Mouse (Mus musculus) embryonic facial prominence, embryonic 11.5 days (tissue): ENCODE data around the gene Zfp970. TPM values are rescaled to one million over a fixed set of nuclear protein-coding genes. Genes with fewer than 3 reads are reported as not detected.
"Not testable (repeated sequence)": the region's sequence is repeated elsewhere in the genome, so short reads cannot be mapped to it uniquely, and the experiment has no call there.

Experiments
- ATAC-seq: fragments of 200-750 bp; cut with Nextera tagmentation; replicated peaks from 2 replicates; pipeline ENCODE4 v1.8.0; 2017; ENCODE audit warnings: low read depth; ENCODE audit not compliant: insufficient number of reproducible peaks, low FRiP score, low TSS enrichment
- DNase-seq: peaks from one replicate; pipeline ENCODE4 v3.0.0-alpha.2; 2015; ENCODE audit warnings: low spot score
- H3K27ac ChIP-seq: fragments of 300-500 bp; sonication (generic); replicated peaks from 2 replicates; pipeline ENCODE4 v1.5.1; 2014; ENCODE audit warnings: mild to moderate bottlenecking, low read depth, low read length, control low read depth
- H3K27me3 ChIP-seq: fragments of 300-500 bp; sonication (generic); 2 replicates; pipeline ENCODE4 v1.6.1; 2014; ENCODE audit warnings: mild to moderate bottlenecking, low read length, moderate library complexity, mixed read lengths; ENCODE audit not compliant: control insufficient read depth, insufficient read depth
- H3K36me3 ChIP-seq: fragments of 300-500 bp; sonication (generic); replicated peaks from 2 replicates; pipeline ENCODE4 v1.6.1; 2014; ENCODE audit warnings: low read depth, mild to moderate bottlenecking, low read length, moderate library complexity, mixed read lengths; ENCODE audit not compliant: control insufficient read depth, insufficient read depth
- H3K4me1 ChIP-seq: fragments of 300-500 bp; sonication (generic); 2 replicates; pipeline ENCODE4 v1.6.1; 2014; ENCODE audit warnings: low read length, mixed read lengths; ENCODE audit not compliant: control insufficient read depth, insufficient read depth
- H3K4me2 ChIP-seq: fragments of 300-500 bp; sonication (generic); 2 replicates; pipeline ENCODE4 v1.6.1; 2014; ENCODE audit warnings: low read depth, mild to moderate bottlenecking, control low read depth, low read length, moderate library complexity
- H3K4me3 ChIP-seq: fragments of 300-500 bp; sonication (generic); 2 replicates; pipeline ENCODE4 v1.5.1; 2014; ENCODE audit warnings: low read depth, low read length, control low read depth
- H3K9ac ChIP-seq: fragments of 300-500 bp; sonication (generic); replicated peaks from 2 replicates; pipeline ENCODE4 v1.6.1; 2014; ENCODE audit warnings: mild to moderate bottlenecking, control low read depth, low read length
- H3K9me3 ChIP-seq: fragments of 300-500 bp; sonication (generic); replicated peaks from 2 replicates; pipeline ENCODE4 v1.6.1; 2016; ENCODE audit warnings: mild to moderate bottlenecking, low read length, inconsistent platforms, mixed read lengths; ENCODE audit not compliant: control insufficient read depth
- WGBS: fragments of 180-500 bp; shearing (Covaris S2); extraction: QIAGEN DNeasy Blood & Tissue Kit; methylation state at CpG from one replicate; pipeline ENCODE4 v1.1.7; 2014; 5-methylcytosine and 5-hydroxymethylcytosine counted together
- polyA plus RNA-seq: library from polyadenylated mRNA; unstranded; fragments of >200 nt; fragmentation: Nextera tagmentation; extraction: Ambion mirVana; gene quantifications from 2 replicates; pipeline ENCODE4 v1.2.1, GENCODE M21; 2014

Gene Zfp970
- polyA plus RNA-seq, 1 experiment from 2014 or later = 17.5 TPM

- H3K9me3 ChIP-seq, H3K4me3 ChIP-seq, H3K4me2 ChIP-seq, H3K4me1 ChIP-seq, ATAC-seq, H3K27me3 ChIP-seq, H3K9ac ChIP-seq, H3K27ac ChIP-seq, H3K36me3 ChIP-seq, DNase-seq: not testable (repeated sequence)
- 78% methylated on average over 4 of the region's 4 CpGs for whole genome bisulfite sequencing
Measured at GRCm38 (mm10) chr2:177511381-177511780, 46.8 kb downstream of the Zfp970 start.

GRCm38 (mm10) chr2:177511972-177512371 is 47.4 kb downstream of the Zfp970 start:
- WGBS = 91% methylated on average over 3 of the region's 3 CpGs
- not testable (repeated sequence) for H3K4me1 ChIP-seq, ATAC-seq, H3K4me3 ChIP-seq, H3K9me3 ChIP-seq, H3K36me3 ChIP-seq, DNase-seq, H3K27me3 ChIP-seq, H3K9ac ChIP-seq, H3K4me2 ChIP-seq, H3K27ac ChIP-seq

- H3K36me3 ChIP-seq, H3K9me3 ChIP-seq, H3K4me1 ChIP-seq, H3K4me3 ChIP-seq, H3K9ac ChIP-seq, H3K27me3 ChIP-seq, H3K27ac ChIP-seq, ATAC-seq, DNase-seq, H3K4me2 ChIP-seq: not testable (repeated sequence)
- 92% methylated on average over 4 of the region's 4 CpGs for WGBS
Measured at GRCm38 (mm10) chr2:177513991-177514479, 49.5 kb downstream of the Zfp970 start.

GRCm38 (mm10) chr2:177517746-177518145 is 53.2 kb downstream of the Zfp970 start:
- H3K4me2 ChIP-seq, H3K9ac ChIP-seq, H3K27me3 ChIP-seq, H3K4me3 ChIP-seq, ATAC-seq, H3K36me3 ChIP-seq, H3K9me3 ChIP-seq, H3K4me1 ChIP-seq, DNase-seq, H3K27ac ChIP-seq: not testable (repeated sequence)
- 87% methylated on average over 9 of the region's 9 CpGs for WGBS

- H3K36me3 ChIP-seq, H3K9ac ChIP-seq, H3K4me3 ChIP-seq, H3K9me3 ChIP-seq, H3K27ac ChIP-seq, H3K27me3 ChIP-seq, H3K4me2 ChIP-seq, DNase-seq, ATAC-seq, H3K4me1 ChIP-seq: not testable (repeated sequence)
- 91% methylated on average over 7 of the region's 7 CpGs for WGBS
Measured at GRCm38 (mm10) chr2:177518354-177518753, 53.8 kb downstream of the Zfp970 start.

- not testable (repeated sequence) for H3K9me3 ChIP-seq, H3K27ac ChIP-seq, H3K4me3 ChIP-seq, DNase-seq, H3K4me1 ChIP-seq, H3K9ac ChIP-seq, H3K36me3 ChIP-seq, H3K4me2 ChIP-seq, H3K27me3 ChIP-seq, ATAC-seq
- 76% methylated on average over 1 of the region's 1 CpGs for WGBS
Measured at GRCm38 (mm10) chr2:177518960-177519359, 54.4 kb downstream of the Zfp970 start.

GRCm38 (mm10) chr2:177520035-177520434 is 55.5 kb downstream of the Zfp970 start:
- no peak overlapping the region for H3K4me2 ChIP-seq
- H3K36me3 ChIP-seq = no peaks in the 10 kb centered on the region
- H3K9me3 ChIP-seq = no peaks in the 10 kb centered on the region
- H3K4me3 ChIP-seq = no peak overlapping the region
- 85% methylated on average over 8 of the region's 8 CpGs for WGBS
- H3K27me3 ChIP-seq = no peaks in the 10 kb centered on the region
- DNase-seq = no peak
- no peaks in the 10 kb centered on the region for H3K4me1 ChIP-seq
- H3K27ac ChIP-seq = no peak overlapping the region
- H3K9ac ChIP-seq = no peak overlapping the region
- no peak for ATAC-seq

GRCm38 (mm10) chr2:177523061-177523460 is 58.5 kb downstream of the Zfp970 start:
- ATAC-seq = no peak
- 92% methylated on average over 20 of the region's 20 CpGs for WGBS

More at GRCm38 (mm10) chr2:177523061-177523460, 58.5 kb downstream of the Zfp970 start:
- H3K4me3 ChIP-seq = no peak overlapping the region
- DNase-seq = no peak
- no peaks in the 10 kb centered on the region for H3K27me3 ChIP-seq
- H3K4me1 ChIP-seq = no peaks in the 10 kb centered on the region
- H3K9me3 ChIP-seq = no peaks in the 10 kb centered on the region
- H3K36me3 ChIP-seq = no peaks in the 10 kb centered on the region
- no peak overlapping the region for H3K27ac ChIP-seq
- H3K4me2 ChIP-seq = no peak overlapping the region
- H3K9ac ChIP-seq = no peak overlapping the region
